Mouse (Mus musculus) mesoderm, embryonic 11.5 days (tissue): Measurements from ENCODE around the gene Gp9.
"Not testable (repeated sequence)": the region's sequence is repeated elsewhere in the genome, so short reads cannot be mapped to it uniquely, and the experiment has no call there.

Experiments used
- DNase-seq: peaks from one replicate; pipeline ENCODE4 v3.0.0-alpha.2; 2012; ENCODE audit warnings: low read depth, low spot score

Gp9 gene

DNA sequence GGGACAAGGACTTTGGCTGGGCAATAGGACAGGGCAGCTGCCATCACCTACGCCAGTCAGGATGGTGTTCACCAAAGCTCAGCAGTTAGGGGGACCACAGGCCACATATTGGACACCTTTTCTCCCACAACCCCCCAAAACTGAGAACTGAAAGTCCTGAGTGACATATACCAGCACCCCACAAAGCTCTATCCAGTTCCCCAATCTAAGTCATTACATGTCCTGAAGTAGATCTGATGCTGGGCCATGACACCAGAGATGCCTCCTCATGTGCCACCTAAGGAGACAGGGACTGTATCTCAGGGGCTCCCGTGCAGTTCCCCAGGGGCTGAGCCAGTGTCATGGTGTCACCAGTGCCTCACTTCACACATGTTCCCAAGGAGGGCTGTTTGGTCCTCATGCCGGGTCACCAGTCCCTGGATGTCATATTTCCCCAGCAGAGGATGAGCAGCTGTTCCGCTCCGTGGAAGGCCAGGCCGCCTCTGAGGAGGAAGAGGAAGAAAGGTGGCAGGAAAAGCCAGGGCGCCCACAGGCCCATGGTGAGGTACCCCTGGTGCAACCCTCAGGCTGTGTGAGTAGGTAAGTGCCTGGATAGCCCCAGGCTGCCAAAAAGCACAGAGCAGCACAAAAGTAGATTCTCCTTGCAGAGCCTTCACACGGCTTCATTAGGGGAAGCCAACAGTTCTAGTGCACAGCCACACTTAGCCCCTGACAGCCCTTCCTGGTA lies 27.5 kb upstream of the Gp9 start:
- no peak for DNase-seq

DNA sequence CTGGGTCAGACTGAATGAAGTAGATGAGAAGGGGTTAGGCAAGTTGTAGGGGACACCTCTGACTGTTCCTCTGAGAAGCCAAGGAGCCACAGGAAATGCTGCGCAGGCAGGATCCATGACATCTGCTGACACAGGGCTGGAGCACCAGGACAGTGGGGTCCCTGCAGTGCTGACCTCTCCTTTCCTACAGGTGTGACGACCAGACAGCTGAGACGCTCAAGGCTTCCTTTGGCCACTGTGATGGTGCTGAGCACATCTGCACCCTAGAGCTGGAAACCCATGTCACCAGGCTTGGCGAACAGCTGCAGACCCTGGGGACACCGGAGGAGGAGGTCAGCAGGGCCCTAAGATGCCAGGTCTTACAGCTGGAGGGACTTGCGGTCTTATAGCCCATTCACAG lies 26.3 kb upstream of the Gp9 start:
- DNase-seq: no peak

DNA sequence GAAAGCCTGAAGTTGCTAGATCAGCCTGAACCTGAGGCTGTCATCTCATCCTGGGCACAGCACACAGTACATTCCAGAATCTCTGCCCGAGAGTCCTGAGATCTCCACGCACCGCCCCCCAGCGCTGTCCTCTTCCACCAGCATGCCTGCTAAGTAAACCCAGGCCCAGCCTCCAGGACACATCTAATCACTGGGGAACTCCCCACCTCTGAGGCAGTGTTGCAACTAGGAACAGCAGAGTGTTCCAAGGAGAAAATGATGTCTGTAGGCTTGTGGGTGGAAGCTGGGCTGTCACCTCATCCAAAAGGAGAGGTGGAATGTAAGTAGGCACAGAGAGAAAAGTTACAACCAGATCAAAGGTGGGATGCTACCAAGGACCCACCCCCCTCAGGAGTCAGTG lies 22.7 kb upstream of the Gp9 start:
- DNase-seq: no peak

DNA sequence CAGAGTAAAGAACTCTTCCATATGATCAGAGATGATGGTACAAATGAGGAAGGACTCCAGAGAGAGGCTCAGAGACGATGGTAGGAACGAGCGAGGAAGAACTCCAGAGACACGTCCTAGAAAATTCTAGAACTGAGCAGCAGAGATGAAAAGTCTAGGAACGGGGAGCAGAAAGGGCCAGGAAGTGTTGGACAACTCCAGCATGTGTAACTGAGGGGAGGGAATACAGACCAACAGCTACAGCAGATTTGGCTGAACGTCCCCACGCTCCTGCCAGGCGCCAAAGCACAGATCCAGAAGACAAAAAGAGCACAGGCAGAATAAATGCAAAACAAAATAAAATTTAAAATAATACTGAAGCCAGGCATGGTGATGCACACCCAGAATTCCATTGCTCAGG lies 21.0 kb upstream of the Gp9 start:
- no peak for DNase-seq

DNA sequence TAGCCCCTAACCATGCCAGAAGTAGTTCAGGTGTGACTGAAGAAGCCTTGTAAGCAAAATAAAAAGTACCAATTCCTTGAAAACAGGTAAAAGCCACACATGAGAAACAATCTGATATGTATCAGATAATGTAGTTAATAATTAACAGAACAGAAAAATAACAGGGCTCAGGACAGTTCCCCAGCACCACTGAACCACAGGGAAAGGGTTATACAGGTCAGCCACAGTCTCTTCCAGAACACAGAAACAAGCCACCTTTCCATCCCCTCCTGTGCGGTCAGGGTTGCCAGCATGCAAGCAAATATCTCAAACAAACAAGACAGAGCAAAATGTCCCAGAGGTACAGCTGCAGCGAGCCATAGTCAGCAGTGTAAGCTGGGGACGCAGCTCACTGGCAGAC lies 18.5 kb upstream of the Gp9 start:
- no peak for DNase-seq

DNA sequence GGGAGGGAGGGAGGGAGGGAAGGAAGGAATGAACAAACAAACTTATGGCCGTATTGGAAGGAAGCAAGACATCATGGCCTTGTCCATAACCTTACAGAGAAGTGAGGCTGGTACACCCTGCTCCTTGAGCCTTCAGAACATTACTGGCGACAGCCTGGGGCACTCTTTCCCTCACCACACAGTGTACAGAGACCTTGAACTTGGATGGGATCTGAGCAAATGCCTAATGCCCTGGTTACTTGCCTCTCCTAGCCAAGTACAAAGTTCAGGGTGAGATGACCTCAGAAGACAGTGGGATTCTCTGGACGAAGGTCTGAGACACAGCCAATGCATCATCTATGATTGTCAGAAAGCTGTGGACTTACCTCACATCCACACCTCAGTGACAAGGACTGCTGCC lies 18.0 kb upstream of the Gp9 start:
- DNase-seq: no peak

DNA sequence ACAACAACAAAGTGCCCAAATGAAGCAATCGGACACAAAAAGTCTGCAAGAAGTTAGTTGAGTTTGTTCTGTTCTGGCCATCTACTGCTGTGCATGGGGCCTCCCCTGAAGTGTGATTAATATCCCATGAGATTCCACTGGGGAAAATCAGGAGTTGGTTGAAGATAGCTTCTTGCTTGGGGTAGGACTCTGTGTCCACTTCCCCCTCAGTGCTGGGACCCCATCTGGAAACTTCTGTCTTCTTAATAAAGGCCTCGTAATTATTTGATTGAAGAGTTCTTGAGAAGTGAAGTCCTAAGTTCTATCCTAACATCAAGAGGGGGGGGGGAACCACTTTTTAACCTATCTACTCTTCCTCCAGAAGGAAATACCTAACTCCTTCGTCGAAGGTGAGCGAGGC lies 15.7 kb upstream of the Gp9 start:
- no peak for DNase-seq

DNA sequence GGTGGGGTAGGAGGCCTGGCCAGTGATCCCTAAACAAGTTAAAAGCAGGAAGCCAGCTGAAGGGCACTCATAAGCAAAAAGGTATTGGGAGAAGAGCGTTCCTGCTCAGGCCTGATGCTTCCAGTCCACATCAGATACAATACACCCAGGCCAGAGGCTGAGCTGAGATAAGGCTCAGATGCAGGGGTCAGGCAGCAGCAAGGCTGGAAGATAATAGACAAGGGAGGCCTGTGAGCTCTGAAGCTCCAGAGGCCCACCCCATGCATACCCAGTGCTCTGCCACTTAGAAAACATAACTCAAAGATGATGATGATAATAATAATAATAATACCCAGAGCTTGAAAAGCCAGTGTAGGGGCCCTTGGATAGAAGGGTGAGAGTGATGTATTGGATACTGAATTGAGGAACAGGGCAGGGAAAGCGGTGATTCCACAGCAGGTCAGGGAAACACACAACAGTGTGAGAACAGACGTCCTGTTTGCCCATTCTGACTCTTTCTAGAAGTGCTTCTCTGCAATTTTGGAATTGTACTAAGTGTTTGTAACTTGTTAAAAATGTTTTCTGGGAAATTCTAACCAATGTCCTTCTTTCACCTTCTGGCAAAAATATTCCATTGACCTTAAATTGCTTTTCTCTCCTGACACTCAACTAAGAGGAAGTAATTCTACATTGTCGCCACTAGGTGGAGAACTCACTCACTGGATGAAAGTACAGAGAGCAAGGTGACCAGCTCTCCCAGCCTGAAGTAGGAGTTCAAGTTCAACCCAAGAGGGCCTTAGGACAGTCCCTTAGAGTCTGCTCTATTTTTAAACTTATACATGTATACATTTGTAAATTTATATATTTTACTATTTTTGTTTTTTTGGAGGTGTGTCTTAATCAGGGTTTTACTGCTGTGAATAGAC lies 14.2 kb upstream of the Gp9 start:
- DNase-seq: peak; percentile 48

DNA sequence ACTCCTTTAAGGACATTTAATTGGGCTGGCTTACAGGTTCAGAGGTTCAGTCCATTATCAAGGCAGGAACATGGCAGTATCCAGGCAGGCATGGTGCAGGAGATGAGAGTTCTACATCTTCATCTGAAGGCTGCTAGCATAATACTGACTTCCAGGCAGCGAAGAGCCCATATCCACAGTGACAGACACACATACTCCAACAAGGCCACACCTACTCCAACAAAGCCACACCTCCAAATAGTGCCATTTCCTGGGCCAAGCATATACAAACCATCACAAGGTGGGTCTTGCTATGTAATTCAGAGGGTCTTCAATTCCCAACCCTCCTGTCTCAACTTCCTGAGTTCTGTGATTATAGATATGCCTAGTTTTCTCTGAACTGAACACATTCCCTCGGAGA lies 13.6 kb upstream of the Gp9 start:
- not testable (repeated sequence) for DNase-seq

DNA sequence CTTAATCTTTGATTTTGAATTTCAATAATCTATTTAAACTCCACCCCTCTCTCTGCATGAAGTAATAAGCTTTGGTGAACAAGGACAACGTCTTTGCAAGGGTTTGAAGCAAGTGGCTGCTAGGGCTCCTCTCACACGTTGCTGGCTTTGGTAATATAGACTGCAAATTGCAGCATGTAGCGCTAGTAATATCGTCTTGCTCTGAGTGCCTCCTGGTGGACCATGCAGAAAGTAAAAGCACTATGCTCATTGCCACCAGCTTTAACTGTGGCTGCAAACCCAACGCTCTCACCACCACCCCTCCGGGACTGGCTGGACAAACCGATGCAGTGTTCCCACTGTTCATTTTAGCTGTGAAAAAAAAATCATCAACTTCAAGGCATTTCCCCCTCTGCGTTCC lies 7.2 kb upstream of the Gp9 start:
- no peak for DNase-seq

DNA sequence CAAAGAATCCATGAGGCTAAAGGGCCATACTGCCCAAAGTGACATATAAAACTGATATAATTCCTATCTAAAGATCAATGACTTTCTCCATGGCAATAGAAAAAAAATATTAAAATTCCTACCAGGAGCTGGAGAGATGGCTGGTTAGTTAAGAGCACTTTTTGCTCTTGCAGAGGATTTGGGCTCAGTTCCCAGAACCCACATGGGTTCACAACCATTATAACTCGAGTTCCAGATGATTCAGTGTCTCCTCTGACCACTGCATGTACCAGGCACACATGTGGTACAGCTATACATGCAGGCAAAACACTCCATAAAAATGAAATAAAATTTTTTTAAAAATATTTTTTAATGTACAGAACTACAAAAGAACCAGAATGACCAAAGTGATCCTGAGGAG lies 3.4 kb upstream of the Gp9 start:
- DNase-seq: no peak

DNA sequence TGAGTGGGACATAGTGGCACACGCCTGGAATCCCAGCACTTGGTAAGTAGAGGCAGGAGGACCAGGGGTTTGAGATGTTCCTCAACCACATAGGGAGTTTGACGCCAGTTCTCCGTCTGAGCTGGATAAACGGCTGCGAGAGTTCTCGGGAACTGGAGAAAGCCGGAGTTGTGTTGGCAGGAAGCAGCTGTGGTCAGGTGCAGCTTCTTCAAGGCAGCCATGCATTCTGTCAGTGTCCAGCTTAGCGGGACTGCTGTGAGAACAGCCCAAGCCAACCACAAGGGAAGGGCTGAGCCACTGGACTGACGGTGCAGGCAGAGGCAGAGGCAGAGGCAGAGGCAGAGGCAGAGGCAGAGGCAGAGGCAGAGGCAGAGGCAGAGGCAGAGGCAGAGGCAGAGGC lies 3.0 kb upstream of the Gp9 start:
- no peak for DNase-seq

DNA sequence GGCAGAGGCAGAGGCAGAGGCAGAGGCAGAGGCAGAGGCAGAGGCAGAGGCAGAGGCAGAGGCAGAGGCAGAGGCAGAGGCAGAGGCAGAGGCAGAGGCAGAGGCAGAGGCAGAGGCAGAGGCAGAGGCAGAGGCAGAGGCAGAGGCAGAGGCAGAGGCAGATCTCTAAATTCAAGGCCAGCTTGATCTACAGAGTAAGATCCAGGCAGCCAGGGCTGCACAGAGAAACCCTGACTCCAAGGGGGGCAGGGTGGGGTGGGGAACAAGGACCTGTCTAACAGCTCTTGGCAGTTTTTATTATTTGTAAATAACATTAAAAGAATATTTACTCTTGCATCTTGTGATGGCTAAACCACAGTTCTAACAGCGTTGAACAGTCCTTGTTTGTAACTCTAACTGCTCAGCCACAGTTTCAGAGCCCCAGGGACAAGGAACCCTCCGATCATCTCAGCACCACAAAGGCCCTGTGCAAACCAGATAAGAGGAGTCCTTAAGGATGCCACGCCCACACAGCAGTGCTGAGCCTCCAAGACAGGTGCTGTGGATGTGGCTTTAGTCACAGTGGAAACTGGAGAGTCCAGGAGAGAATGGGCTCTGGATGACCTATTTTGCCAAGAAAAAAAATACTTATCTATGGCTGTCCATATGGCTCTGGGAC lies 2.2 kb upstream of the Gp9 start:
- no peak for DNase-seq

DNA sequence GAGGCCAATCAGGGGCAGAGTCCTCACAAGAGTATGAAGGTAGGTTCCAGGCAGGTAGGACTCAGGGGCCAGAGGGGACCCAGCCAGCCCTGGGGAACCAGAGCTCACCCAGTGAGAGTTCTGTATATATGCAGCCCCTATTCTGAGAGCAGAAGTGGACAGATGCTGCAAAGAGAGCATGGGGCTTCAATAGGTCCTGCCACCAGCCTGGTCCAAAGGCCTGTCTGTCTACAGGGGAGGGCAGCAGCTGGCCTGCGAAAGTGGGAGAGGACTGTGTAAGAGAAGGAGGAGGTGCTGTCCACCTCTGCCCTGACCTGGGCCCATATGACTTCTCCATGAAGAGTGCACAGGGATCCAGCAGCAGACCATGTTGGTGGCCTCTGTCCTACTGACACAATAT lies 1.2 kb upstream of the Gp9 start:
- no peak for DNase-seq

DNA sequence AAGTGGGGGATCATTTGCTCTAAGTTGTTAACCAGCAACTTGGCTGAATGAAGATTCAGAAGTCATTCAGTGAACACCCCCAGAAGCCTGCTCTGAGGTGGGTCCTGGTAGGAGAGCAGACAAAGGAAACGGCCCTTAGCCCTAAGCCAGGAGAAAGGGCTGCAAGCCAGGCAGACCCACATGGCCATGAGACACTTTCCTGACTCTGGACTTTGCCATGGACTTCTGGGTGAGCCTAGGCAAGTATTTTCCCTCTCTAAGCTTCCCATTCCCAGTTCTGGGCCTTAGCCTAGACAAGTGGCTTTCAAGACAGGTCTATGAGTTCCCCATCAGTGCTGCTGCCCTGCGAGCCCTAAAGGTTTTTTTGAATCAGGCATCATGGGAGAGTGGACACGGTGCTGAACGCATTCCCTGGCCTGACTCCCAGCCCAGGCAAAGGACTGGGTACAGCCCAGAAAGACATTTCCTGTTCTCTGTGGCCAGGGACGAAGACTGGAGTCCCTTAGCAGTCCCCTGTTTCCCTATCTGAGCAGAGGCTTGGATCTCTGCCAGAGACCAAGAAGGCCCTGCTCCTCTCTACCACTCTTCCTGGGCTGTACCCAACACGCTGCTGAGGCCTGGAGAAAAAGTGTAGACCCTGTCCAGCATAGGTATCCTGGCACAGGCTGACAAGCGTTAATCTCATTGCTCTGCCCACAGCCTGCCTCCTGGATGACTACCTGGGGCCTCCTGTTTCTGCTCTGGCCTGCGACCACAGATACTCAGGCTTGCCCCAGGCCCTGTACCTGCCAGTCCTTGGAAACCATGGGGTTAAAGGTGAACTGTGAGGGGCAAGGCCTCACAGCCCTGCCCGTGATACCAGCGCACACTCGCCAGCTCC lies 662 bp downstream of the Gp9 start:
- DNase-seq: no peak

DNA sequence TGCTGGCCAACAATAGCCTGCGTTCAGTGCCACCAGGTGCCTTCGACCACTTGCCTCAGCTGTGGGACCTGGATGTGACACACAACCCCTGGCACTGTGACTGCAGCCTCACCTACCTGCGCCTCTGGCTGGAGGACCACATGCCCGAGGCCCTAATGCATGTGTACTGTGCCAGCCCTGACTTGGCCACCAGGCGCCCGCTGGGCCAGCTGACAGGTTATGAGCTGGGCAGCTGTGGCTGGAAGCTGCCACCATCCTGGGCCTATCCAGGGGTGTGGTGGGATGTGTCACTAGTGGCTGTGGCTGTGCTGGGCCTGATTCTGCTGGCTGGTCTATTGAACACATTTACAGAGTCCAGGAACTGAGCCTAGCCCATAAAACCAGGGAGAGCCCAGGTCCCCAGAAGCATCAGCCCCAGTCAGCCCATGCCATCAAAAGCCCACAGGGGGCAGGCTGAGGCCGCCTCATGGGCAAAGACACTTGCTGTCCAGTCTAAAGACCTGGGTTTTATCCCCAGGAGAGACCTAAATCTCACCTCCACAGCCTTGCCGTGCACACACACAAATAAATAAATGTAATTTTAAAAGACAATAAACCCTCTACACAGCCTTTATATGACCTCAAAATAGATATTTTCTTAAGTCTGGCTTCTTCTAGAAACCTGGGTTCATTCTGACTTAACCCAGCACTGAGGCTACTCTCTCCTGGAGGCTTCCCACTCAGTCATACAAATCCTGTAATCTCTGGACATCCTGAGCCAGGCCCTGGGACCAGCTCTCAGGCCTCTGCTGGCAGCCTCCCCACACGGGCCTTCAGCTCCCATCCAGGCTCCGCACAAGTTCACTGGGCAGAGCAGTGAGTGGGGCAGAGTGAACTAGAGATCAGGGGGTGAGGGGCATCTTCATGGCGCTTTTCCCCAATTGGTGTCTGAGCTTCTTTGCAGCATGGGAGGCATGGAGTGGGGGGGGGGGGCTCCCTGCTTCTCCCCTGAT lies 1.6 kb downstream of the Gp9 start:
- DNase-seq: no peak

DNA sequence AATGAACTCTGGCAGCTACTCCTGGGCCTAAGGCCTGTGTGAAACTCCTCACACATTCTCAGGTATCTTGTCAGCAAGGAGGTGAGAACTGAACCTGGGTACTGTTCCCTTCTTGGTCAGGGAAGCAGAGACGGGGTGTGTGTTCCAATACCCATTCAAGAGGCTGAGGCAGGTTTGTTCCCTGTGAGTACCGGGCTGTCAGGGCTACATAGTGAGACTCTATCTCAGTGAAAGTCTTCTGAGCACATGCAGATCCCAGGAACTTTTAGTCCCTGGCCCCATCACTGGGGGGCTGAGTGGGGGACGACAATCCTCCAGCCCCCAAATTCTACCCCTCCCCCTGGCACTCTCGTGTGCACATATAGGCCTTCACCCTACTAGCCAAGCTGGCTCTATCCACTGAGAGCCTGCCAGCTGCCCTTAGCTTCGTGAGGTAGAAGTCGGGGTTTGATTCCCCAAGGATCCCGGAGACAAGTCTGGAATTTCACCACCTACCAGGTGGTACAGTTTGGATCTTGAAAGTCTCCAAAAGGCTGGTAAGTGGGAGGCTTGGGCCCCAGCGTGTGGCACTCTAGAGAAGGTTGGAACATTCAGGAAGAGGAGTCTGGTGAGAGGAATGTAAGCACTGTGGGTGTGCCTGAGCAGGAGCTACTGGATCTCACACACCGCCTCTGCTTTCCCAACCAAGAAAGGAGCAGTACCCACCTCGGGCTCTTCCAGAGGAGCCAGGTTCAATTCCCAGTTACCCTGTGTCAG lies 2.9 kb downstream of the Gp9 start:
- no peak for DNase-seq

DNA sequence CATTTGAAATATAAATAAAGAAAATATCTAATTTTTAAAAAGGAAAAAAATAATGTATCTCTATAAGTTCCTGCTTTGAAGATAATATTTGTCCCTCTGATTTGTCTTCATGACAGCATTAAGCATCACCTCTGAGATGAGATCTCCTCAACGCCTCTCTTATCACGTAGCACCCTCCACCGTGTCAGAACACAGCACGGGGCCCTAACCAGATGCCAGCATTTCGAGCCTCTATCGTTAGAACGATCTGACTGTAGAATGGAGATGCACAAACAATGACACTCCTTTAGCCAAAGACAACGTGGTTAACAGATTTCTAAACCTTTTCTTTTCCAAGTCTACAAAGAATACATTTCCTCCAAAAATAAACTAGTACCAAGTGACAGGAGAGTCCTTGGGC lies 6.2 kb downstream of the Gp9 start:
- DNase-seq: no peak

DNA sequence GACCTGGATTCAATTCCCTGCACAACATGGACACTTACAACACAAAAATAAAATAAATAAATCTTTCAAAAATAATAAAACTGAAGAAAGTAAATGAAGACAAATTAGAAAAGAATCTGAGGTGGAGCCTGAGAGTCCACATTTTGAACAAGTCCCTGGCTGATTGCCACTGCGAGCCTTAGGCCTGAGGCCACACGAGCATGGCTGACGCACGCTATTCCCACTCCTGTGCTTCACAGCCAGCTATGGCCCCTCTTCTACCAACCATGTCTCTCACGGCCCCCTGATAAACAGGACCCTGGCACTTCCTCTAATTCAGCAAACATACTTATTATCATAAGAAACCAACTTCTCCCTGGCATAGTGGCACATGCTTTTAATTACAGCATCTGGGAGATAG lies 8.7 kb downstream of the Gp9 start:
- DNase-seq: no peak
